Mouse (Mus musculus) thymus, postnatal 10 days (tissue): ENCODE results near the gene Gm4869.
"Not testable (repeated sequence)": the region's sequence is repeated elsewhere in the genome, so short reads cannot be mapped to it uniquely, and the experiment has no call there.

ENCODE experiments used
- DNase-seq, 2 experiments: peaks; one replicate each; pipeline ENCODE4 v3.0.0; 2021; ENCODE audit warnings: low spot score in 2 of 2

Gene Gm4869

DNA sequence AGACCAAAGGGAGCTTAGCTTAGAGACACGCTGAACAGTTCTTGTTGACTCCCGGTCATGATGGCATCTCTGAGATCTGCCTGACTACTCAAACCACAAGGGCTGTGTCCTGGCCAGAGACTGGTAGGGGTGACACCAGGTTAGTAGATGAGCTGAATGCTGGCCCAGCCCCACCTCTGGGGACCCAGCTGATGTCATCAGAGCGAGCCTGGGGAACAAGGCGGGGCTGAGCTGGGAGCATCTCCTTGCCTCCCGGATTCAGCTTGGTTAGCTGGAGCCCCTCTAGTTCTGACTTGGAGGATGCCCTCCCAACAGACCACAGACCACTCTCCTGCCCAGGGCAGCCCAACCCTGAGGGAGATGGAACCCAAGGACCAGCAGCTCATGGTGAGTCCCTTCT is at the start of gene Gm4869:
Gene Gm4869, plus strand, starts transcription at position 301 of the 400 bp plus-strand sequence.
- no peak for DNase-seq

DNA sequence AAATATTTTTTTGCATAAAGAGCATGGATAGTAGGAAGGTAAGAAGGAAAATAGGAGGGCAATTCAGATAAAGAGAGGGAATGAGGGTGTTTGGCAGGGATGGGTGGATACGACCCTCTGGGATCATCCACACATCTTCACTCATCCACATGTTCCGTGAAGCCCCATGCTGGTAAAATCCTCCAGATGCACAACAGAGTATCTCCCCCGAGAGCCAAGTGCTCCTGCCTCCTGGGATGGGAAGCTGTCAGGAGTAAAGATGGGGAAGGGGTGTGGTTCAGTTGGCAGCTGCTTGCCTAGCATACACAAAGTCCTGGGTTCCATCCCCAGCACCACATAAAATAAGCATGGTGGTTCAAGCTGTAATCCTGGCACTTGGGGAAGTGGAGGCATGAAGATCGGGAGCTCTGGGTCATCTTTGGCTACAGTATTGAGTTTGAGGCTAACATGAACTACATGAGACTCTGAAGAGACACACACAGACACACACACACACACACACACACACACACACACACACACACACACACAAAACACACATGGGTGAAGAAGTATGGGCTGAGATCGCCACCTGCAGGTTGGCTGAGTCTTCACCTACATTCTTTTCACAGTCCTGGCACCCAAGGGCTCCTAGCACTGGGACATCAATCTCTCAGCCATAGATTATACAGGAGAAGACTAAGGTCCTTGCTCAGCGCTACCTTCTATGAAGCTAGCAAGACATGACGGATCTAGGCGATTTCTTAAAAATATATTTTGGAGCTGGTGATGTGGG is 49.1 kb upstream of the Gm4869 start:
- DNase-seq = no peak

DNA sequence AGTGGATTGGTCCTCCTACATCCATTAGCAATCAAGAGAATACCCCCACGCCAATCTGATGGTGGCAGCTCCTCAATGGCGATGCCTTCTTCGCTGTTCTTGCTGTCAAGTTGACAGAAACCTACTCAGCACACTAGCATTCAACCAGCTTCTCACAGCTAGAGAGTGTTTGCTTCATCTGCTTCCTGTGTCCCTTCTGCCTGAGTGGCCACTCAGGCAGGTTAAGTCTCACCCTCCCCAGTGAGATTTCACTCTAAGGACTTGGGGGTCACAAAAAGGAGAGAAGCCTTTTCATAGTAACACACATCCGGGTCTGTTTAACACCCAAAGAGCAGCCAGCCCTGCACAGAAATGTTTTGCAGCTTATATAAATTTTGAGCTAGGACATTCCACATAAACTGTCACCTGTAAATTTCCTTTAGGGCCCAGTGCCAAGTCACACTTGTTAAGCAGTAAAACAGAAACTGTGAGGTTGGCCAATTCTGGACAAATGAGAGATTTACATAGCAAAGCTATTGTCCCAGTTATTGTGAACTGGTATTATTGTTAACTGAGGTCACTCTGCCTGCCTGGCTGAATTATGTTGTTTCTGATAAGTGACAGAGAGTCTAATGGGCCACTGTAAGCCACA is 42.7 kb upstream of the Gm4869 start:
- DNase-seq = no peak

DNA sequence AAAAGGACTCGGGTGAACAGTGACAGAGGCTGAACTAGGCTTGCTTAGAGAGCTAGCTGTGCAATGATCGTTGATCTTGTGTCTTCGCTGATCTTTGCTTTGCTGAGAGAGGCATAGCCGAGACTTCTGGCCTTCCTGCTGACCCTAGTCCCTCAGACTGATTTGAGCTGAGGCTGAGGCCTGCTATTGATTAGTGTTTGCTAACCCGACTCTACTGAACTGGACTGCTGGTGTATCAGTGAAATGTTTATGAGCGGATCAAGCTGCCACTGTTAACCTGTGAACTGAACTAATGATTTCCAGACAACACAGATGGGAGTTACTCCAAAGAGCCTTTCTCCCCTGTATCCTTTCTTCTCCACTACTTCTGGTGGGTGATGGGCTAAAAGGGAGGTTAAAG is 40.3 kb upstream of the Gm4869 start:
- DNase-seq = no peak

DNA sequence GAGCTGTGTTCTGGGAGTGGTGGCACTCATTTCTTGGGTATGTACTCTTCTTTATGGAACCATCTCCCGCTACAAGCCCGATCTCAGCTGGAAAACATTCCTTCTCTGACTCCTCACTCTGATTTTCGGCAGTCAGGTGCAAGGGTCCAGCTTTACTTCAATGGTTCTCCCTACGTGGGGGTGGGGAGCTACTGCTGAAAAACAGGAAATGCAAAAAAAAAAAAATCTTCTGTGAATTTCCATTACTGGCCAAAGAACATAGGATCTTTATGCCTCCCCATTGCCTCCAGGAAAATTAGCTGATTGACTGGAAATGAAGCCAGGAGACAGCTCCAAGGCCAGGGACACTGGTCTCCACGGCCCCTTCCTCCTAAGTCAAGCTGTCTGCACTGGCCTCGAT is 38.8 kb upstream of the Gm4869 start:
- DNase-seq = no peak

DNA sequence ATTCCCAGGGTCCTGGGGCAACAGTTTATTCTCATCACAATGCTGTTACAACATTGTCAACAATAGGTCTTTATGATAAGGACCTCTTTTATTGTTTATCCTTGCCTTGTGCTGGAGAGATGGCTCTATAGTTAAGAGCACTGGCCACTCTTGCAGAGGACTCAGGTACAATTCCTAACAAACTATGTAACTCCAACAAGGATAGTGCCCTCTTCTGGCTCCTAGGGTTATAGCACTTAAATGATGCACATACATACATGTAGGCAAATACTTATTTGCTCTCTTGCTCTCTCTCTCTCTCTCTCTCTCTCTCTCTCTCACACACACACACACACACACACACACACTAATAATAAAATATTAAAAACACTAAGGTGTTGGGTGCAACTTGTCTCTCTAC is 36.6 kb upstream of the Gm4869 start:
- DNase-seq = no peak

DNA sequence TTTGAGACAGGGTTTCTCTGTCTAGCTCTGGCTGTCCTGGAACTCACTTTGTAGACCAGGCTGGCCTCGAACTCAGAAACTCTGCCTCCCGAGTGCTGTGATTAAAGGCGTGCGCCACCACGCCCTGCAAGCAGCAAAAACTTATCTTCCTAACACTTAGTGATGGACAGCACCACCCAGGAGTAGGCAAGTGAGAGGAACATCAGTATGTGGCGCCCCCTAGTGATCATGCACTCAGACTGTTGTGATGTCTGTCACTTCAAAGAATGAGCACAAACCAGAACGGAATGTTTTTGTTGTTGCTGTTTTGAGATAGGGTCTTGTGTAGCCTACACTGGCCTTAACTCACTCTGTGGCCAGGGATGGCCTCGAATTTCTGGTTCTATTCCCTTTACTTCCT is 34.1 kb upstream of the Gm4869 start:
- DNase-seq = peak; percentile 28 to 78

DNA sequence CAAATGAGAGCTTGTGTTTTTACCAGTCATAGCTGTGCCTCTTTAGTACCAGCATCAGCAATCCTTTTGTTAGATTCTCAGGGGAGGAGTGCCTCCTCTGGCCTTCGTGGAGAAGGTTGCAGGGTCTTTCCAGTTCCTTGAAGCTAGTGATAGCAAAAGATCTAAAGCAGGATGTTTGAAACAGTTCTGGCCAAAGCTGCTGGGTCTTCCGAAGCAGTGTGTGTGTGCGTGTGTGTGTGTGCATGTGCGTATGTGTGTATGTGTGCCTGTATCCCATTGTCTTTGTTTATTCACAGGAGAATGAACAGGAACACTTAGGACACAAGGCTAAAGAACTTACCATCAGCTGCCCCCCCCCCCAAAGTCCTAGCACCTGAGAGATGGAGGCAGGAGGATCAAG is 30.8 kb upstream of the Gm4869 start:
- no peak for DNase-seq

DNA sequence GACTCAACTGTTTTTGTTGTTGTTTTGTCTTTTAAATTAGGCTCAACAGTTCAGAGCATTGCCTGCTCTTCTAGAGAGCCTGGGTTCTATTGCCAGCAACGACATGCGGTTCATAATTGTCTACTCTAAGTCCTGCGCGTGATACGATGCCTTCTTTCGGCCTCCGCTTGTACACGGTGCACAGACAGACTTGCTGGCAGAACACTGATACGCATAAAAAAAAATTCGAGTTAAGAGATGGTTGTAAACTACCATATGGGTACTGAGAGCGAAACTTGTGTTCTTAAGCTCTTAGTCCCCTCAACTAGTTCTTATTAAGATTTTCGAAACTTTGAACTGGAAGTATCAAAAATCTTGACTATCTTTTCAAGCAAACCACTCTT is 27.3 kb upstream of the Gm4869 start:
- DNase-seq = no peak

DNA sequence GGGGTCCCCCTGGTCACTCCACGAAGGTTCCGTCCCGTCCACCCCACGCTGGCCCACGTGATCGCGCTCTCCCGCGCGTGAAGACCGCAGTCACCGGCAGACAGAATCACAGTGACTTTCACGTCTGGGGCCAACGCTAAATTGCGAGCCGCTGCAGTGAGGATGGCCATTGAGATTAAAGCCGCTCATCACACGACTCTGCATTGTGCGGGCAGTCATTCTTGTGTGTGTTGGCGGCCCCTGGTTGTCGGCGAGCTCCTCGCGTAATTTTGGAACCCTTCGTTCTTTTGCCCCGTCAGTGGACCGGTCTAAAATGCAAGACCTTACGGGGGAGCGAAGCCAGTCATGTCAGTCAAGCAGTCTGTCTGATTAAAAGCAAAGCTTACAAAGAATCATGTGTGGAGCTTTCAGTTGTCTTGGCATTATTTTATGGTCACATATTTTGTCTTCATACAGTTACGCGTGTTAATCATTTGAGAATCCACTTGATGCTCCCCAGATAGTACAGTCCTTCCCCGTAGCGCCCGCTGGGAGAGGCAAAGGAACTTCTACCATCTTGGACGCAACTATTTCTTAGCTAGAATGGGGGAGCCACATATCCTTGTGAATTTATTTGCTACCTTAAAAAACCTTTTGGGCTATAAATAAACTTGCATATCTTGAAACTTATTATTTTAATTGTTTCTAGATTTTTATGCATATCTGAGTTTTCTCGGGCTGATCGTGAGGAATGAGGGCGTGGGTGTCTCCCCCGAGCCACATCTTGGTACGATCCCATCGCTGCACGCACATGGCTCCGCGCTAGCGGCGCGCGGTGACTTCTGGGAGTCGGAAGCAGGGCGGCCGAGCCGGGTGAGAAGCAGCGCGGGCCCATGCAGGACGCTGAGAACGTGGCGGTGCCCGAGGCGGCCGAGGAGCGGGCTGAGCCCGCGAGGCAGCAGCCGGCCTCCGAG is 26.7 kb upstream of the Gm4869 start, which contains the start of gene Eif3b:
Gene Eif3b, plus strand, starts transcription at position 840 of the 953 bp plus-strand sequence.
- peak; percentile 78 to 84 for DNase-seq

DNA sequence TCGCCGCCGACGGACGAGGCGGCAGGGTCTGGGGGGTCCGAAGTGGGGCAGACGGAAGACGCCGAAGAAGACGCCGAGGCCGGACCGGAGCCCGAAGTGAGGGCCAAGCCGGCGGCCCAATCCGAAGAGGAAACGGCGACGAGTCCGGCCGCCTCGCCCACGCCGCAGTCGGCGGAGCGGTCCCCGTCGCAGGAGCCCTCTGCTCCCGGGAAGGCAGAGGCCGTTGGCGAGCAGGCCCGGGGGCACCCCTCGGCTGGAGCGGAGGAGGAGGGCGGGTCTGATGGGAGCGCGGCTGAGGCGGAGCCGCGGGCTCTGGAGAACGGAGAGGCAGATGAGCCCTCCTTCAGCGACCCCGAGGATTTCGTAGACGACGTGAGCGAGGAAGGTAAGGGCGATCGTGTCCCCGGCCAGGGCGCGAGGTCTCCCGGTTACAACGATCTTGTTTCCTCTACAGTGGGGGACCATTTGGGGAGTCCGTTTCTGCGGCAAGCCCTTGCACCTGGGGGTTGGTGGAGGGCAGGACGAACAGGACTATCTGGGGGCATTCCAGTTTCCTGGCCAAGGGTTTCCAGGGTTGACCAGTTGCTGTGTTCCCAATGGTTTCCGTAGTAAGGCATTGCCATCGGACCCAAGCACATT is 25.9 kb upstream of the Gm4869 start:
- DNase-seq = peak; percentile 29 to 33

DNA sequence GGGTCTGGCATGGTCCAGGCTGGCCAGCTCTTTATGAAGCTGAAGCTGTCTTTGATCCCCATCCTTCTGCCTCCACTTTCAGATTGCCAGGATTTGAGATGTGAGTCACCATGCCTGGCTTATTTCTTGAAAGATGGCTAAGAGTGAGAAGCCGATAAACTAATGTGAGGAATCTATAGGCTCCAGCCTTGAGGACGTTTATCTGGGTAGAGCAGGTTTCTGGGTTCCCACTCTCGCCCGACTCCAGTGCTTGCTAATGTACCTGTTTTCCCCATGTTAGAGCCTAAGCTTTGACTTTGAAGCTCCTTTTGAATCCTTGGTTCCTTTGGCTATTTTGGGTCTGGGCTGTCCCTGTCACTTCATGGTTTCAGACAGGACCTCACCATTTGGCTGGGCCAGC is 24.8 kb upstream of the Gm4869 start:
- no peak for DNase-seq

DNA sequence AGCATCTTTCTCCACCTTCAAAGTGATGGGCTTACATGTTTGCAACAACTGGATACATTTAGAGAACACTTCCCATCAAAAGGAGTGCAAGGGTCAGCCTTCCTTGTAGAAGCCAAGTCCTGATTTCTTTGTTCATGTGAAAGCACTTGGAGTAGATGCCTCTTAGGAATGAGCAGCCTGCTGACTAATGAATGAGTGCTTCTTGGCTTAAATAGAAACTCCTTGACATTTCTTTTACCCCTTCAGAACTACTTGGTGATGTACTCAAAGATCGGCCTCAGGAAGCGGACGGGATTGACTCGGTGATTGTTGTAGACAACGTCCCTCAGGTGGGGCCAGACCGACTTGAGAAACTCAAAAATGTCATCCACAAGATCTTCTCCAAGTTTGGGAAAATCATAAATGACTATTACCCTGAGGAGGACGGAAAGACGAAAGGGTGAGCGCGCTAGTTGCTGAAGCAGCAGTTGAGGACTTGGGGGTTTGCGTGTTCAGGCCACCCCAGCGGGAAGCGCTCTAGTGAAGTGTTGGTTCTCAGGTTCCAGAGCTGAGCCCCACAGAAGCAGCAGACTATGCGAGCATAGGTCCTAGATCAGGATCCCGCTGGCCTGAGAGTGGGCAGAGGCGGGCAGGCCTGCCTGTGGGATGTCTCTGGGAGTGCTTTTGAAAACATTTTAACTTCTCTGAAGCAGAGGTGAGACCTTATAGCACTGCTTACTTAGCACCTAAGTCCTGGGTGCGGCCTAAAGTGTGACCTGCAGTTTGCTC is 20.2 kb upstream of the Gm4869 start:
- DNase-seq = no peak

DNA sequence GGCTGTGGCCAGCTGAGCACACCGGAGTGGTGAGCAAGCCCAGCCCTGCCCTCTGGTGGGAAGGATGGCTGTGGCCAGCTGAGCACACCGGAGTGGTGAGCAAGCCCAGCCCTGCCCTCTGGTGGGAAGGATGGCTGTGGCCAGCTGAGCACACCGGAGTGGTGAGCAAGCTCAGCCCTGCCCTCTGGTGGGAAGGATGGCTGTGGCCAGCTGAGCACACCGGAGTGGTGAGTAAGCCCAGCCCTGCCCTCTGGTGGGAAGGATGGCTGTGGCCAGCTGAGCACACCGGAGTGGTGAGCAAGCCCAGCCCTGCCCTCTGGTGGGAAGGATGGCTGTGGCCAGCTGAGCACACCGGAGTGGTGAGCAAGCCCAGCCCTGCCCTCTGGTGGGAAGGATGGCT is 6.3 kb upstream of the Gm4869 start:
- DNase-seq = not testable (repeated sequence)

DNA sequence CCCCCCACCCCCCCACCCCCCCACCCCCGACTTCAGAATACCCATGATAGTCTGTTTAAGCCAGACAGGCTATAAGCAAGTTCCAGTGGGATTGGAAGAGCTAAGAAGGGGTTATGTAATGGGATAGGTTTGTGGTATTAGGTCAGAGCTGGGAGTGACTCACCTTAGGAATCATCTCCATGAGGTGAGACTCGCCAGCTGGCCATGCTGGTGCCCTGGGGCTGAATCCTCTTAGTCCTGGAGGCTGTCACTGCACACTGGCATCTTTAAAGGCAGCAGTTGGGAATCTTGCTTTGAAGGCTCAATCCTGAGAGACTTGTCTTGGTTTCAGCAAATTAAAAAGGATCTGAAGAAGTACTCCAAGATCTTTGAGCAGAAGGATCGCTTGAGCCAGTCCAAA is 4.0 kb upstream of the Gm4869 start:
- DNase-seq = no peak

DNA sequence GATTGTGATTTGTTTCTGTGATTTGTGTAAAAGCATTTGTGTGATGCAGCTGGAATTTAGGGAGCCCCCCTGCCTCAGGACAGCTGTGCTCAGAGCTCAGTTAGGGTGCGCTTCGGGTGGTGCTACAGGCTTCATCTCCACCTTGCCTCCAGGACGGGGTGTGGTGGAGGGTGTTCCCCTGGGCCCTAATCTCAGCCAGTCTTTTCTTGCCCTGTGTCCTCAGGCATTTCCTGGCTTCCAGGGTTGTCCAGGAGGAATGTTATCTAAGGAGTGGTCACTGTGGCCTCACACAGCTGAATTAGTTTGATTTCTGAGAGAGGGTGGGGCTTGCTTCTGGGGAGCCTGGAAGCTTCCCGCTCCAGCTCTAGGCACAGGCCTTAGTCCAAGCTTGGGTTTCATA is 1.4 kb upstream of the Gm4869 start:
- no peak for DNase-seq

DNA sequence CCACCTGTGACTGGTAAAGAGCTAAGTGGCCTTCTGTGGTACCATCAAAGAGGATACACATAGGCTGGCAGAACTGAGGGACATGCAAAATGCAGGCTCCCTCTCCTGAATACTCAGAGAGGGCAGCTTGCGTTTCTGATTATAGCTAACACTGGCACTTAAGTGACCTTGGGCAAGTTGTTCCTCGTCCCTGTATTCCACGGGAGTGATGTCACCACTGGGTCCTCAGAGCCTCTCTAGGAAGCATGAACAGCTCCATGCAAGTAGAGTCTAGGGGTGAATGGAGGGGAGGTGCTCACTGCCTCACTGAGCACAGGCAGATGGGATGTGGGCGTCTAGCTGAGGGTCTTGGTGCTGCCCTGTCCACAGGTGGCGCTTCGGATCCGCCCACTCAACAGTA is 609 bp downstream of the Gm4869 start:
- DNase-seq = no peak

DNA sequence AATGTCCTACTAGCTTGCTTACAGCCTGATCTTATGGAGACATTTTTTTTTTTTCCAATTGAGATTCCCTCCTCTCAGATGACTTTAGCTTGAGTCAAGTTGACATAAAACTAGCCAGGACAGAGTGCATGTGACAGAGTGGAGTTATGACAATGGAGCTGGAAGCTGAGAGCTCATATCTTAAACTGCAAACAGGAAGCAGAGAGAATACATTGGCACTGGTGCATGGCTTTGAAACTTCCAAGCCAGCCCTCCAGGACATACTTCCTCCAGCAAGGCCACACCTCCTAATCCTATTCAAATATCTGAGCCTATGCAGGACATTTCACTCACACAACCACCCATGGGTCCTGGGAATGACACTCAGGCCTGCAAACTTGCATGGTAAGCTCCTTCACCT is 9.0 kb downstream of the Gm4869 start:
- DNase-seq = no peak

DNA sequence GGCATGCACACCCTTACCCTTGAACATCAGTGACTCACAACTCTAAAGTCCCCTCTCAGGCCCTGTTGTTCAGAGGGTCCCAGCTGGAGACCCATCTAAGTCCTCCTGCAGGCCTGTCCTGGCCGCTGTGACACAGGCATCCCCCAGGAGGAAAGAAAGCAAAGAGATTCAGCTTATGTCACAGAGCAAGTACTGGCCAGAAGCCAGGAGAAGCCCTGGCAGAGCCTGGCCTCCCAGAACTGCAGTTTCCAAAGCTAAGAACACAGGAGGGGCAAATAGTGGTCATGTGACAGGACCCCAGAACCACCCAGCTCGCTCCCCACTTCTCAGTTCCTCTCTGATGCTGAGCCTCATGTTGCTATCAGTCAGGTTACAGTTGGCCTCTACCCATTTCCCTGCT is 10.0 kb downstream of the Gm4869 start:
- no peak for DNase-seq

DNA sequence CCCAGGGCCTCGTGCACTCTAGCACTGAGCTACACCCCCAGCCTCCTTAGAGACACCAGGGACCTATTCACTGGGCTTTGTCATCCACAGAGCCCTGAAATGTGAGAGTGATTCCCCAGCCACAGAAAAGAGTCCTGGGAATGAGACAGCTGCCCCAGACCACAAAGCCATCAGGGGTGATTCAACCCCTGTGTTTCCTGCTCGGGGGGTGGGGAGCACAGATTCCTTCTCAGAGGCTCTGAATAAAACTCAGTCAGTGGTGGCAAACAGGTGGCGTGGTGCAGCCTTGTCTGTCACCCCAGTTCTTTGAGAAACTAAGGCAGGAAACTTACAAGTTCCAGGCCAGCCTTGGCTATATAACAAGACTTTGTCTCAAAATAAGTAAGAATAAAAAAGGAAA is 16.0 kb downstream of the Gm4869 start:
- no peak for DNase-seq

DNA sequence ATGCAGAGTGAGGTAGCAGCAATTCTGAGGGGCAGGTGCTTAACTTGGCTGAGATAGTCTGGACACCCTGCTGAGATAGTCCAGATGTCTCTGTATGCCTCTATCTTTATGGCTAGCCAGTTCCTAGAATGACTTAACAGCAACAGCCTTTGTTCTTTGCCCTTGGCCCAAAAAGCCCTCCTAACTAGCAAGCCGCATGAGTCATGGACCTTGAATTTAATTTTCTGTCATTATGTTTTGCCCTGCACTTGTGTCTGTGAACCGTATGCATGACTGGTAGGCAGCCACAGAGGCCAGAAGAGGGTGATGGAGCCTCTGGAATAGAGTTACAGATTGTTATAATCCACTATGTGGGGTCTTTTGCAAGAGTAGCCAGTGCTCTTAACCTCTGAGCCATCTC is 17.7 kb downstream of the Gm4869 start:
- DNase-seq = not testable (repeated sequence)
